25 mouse cellular contexts compared by ENCODE assay signal in genomic region chr14:20345885-20346284, GRCm38 (mm10). TPM values are rescaled to one million over a fixed set of nuclear protein-coding genes. Genes with fewer than 3 reads are reported as not detected.
DNase-seq lines count a peak whose midpoint lies in the region; ATAC-seq and TF ChIP-seq lines count a peak whose summit lies in the region.
"Had no signal": no experiment of that assay in that cellular context is flagged by ENCODE, and none has a peak within 500 bp of the region (broad histone marks: within the 10 kb centered on the region; RNA-seq: fewer than 3 reads in every experiment).

No protein-coding gene starts in this region.

- H3K4me3 ChIP-seq in forebrain, embryonic 13.5 days: no peak overlapping the region
- H3K4me3 ChIP-seq in forebrain, embryonic 15.5 days: no peak overlapping the region
- H3K4me3 ChIP-seq: embryonic facial prominence, embryonic 13.5 days had no signal

- no peak for ATAC-seq in forebrain, embryonic 13.5 days
- no peak for ATAC-seq in forebrain, embryonic 15.5 days (replicated peaks)
- peak; percentile 24 for ATAC-seq in Patski
- no peak for ATAC-seq in monocyte, adult 5-6 weeks (replicated peaks; ENCODE audit: insufficient number of reproducible peaks, low FRiP score, low TSS enrichment, poor library complexity, severe bottlenecking)
- ATAC-seq: forebrain, embryonic 14.5 days; hindbrain, embryonic 16.5 days; intestine, embryonic 16.5 days had no signal

- no peaks in the 10 kb centered on the region for H3K9me3 ChIP-seq in forebrain, embryonic 13.5 days (replicated peaks)
- H3K9me3 ChIP-seq in forebrain, embryonic 15.5 days: no peaks in the 10 kb centered on the region
- H3K9me3 ChIP-seq: embryonic facial prominence, embryonic 13.5 days; hindbrain, embryonic 10.5 days; limb, embryonic 12.5 days had no signal

- WGBS in forebrain, embryonic 13.5 days: 90% methylated on average over 9 of the region's 9 CpGs
- 89% methylated on average over 9 of the region's 9 CpGs for WGBS in forebrain, embryonic 15.5 days

- in situ Hi-C loops in Patski (cut with MboI; ENCODE audit: low pct_unique_long_range_greater_than_20kb): no loop called here

- peaks cover 29% of the 10 kb centered on the region for H3K36me3 ChIP-seq in forebrain, embryonic 13.5 days (ENCODE audit: poor library complexity, severe bottlenecking)
- peaks cover 20% of the 10 kb centered on the region for H3K36me3 ChIP-seq in forebrain, embryonic 15.5 days

- H3K4me1 ChIP-seq in forebrain, embryonic 13.5 days: peaks cover 27% of the 10 kb centered on the region
- H3K4me1 ChIP-seq in forebrain, embryonic 15.5 days: peaks cover 28% of the 10 kb centered on the region

- peak; percentile 11 for DNase-seq in right cerebral cortex, adult 18-20 months
- no peak for DNase-seq in right cerebral cortex, postnatal 10 days (ENCODE audit: low spot score in 2 of 2)
- peak; percentile 56 for DNase-seq in Patski (ENCODE audit: low read depth, low spot score)
- no peak for DNase-seq in urinary bladder, adult 2 months (ENCODE audit: low spot score)
- DNase-seq: B cell, adult 2 months; cerebellum, adult 2 months; cerebellum, postnatal 36 days; embryo, embryonic 11 days; gastrocnemius, postnatal 10 days; kidney, postnatal 25 days; layer of hippocampus, postnatal 36 days; lung, adult 18-20 months; lung, postnatal 10 days; thymus, adult 2 months; thymus, postnatal 4 days had no signal

- POLR2A ChIA-PET in Patski (lab: Charles Lee): no interaction called here

- CTCF ChIA-PET in Patski (lab: Charles Lee): interaction anchor here (0.8 to 1.0 kb wide), 2 partner anchors 21 to 28 kb away, joined by 3 read pairs; no protein-coding TSS in a partner anchor

- H3K9ac ChIP-seq in forebrain, embryonic 13.5 days: peak overlapping the region; percentile 38; the same call in 1 of the 2 replicates
- H3K9ac ChIP-seq in forebrain, embryonic 15.5 days (replicated peaks): no peak overlapping the region
- H3K9ac ChIP-seq: embryonic facial prominence, embryonic 13.5 days; limb, embryonic 12.5 days had no signal

- TF ChIP-seq CTCF in Patski (IDR thresholded peaks at IDR 0.05): no peak

- no peak overlapping the region for H3K4me2 ChIP-seq in forebrain, embryonic 13.5 days
- no peak overlapping the region for H3K4me2 ChIP-seq in forebrain, embryonic 15.5 days (replicated peaks)
- H3K4me2 ChIP-seq: midbrain, embryonic 11.5 days had no signal

- H3K27me3 ChIP-seq in forebrain, embryonic 13.5 days: no peaks in the 10 kb centered on the region
- no peaks in the 10 kb centered on the region for H3K27me3 ChIP-seq in forebrain, embryonic 15.5 days
- no peaks in the 10 kb centered on the region for H3K27me3 ChIP-seq in Patski
- H3K27me3 ChIP-seq: embryonic facial prominence, embryonic 13.5 days; limb, embryonic 12.5 days had no signal

- H3K27ac ChIP-seq in forebrain, embryonic 13.5 days: no peak overlapping the region
- no peak overlapping the region for H3K27ac ChIP-seq in forebrain, embryonic 15.5 days (replicated peaks)
- H3K27ac ChIP-seq: embryonic facial prominence, embryonic 13.5 days; hindbrain, embryonic 10.5 days; limb, embryonic 12.5 days had no signal

RNA-seq across cellular contexts. Expression of gene Ecd, which starts 2.0 kb away (rescaled TPM):
- 55.9 and 58.8 TPM in 2 replicates for polyA plus RNA-seq in forebrain, embryonic 13.5 days (2015; fragmentation: Nextera tagmentation; extraction: Ambion mirVana)
- 50.1 and 54.9 TPM in 2 replicates for polyA plus RNA-seq in forebrain, embryonic 15.5 days (2015; fragmentation: Nextera tagmentation; extraction: Ambion mirVana)
- polyA plus RNA-seq in Patski (2021): 46.4 TPM
- 24.8 and 25.6 TPM in 2 replicates for polyA plus RNA-seq in urinary bladder, adult 2 months (2012; rRNA removed)
- 30.8 to 39.0 TPM (median 37.4 TPM) in 3 replicates for total RNA-seq in monocyte, adult 5-6 weeks (2017)

RNA-seq across cellular contexts. Expression of gene Fam149b, which starts 2.1 kb away (rescaled TPM):
- polyA plus RNA-seq in forebrain, embryonic 13.5 days (2015; fragmentation: Nextera tagmentation; extraction: Ambion mirVana): 45.2 and 45.3 TPM in 2 replicates
- polyA plus RNA-seq in forebrain, embryonic 15.5 days (2015; fragmentation: Nextera tagmentation; extraction: Ambion mirVana): 42.3 and 43.3 TPM in 2 replicates
- 40.7 TPM for polyA plus RNA-seq in Patski (2021)
- polyA plus RNA-seq in urinary bladder, adult 2 months (2012; rRNA removed): 41.3 and 43.4 TPM in 2 replicates
- total RNA-seq in monocyte, adult 5-6 weeks (2017): 14.5 to 42.0 TPM (median 34.5 TPM) in 3 replicates

RNA-seq across cellular contexts. Expression of gene Dnajc9, which starts 42.8 kb away (rescaled TPM):
- 270 and 277 TPM in 2 replicates for polyA plus RNA-seq in forebrain, embryonic 13.5 days (2015; fragmentation: Nextera tagmentation; extraction: Ambion mirVana)
- 186 and 196 TPM in 2 replicates for polyA plus RNA-seq in forebrain, embryonic 15.5 days (2015; fragmentation: Nextera tagmentation; extraction: Ambion mirVana)
- 61.1 TPM for polyA plus RNA-seq in Patski (2021)
- polyA plus RNA-seq in urinary bladder, adult 2 months (2012; rRNA removed): 21.8 and 24.8 TPM in 2 replicates
- 58.2 to 124 TPM (median 61.8 TPM) in 3 replicates for total RNA-seq in monocyte, adult 5-6 weeks (2017)

RNA-seq across cellular contexts. Expression of gene Mrps16, which starts 47.5 kb away (rescaled TPM):
- polyA plus RNA-seq in forebrain, embryonic 13.5 days (2015; fragmentation: Nextera tagmentation; extraction: Ambion mirVana): 60.1 and 61.1 TPM in 2 replicates
- polyA plus RNA-seq in forebrain, embryonic 15.5 days (2015; fragmentation: Nextera tagmentation; extraction: Ambion mirVana): 55.8 and 58.2 TPM in 2 replicates
- 80.4 TPM for polyA plus RNA-seq in Patski (2021)
- polyA plus RNA-seq in urinary bladder, adult 2 months (2012; rRNA removed): 41.1 and 46.9 TPM in 2 replicates
- total RNA-seq in monocyte, adult 5-6 weeks (2017): 24.2 to 43.4 TPM (median 27.0 TPM) in 3 replicates

RNA-seq across cellular contexts. Expression of gene Nudt13, which starts 51.4 kb away (rescaled TPM):
- polyA plus RNA-seq in forebrain, embryonic 13.5 days (2015; fragmentation: Nextera tagmentation; extraction: Ambion mirVana): 15.8 and 16.4 TPM in 2 replicates
- polyA plus RNA-seq in forebrain, embryonic 15.5 days (2015; fragmentation: Nextera tagmentation; extraction: Ambion mirVana): 16.8 and 18.1 TPM in 2 replicates
- 39.7 TPM for polyA plus RNA-seq in Patski (2021)
- 39.0 and 48.2 TPM in 2 replicates for polyA plus RNA-seq in urinary bladder, adult 2 months (2012; rRNA removed)
- 14.6 to 42.4 TPM (median 23.3 TPM) in 3 replicates for total RNA-seq in monocyte, adult 5-6 weeks (2017)

Comparison
In these comparisons a context has a peak if more than half of its experiments do, and no peak if none do; other contexts are left out.
1. DNase-seq: peak in right cerebral cortex, adult 18-20 months (single experiment) and Patski (single experiment); none in right cerebral cortex, postnatal 10 days (0 of 2) and urinary bladder, adult 2 months (single experiment).